ENCODE assay signal across 38 mouse cellular contexts in the genomic region with DNA sequence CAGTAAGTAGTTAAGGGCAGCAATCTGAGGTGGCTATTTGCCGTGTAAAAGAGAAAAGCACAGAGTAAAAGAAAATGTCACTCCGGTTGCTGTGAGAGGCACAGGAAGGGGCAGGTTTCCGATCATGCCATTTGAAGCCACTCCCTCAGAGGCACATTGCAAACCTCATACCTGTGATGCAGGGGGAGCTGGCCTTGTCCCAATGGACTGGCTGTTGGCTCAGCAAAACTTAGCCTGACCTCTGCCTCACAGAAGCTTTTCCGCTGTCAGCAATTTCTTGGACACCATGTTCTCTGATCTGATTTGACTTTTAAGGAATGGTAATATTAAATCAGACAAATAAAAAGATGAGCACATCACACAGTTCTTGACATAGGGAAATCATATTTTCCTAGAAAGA. TPM values are rescaled to one million over a fixed set of nuclear protein-coding genes. Genes with fewer than 3 reads are reported as not detected.
DNase-seq lines count a peak whose midpoint lies in the region; ATAC-seq lines count a peak whose summit lies in the region.
"Had no signal": no experiment of that assay in that cellular context is flagged by ENCODE, and none has a peak within 500 bp of the region (broad histone marks: within the 10 kb centered on the region; RNA-seq: fewer than 3 reads in every experiment).

No protein-coding gene starts in this region.

- no peak overlapping the region for H3K27ac ChIP-seq in kidney, embryonic 15.5 days
- H3K27ac ChIP-seq: embryonic facial prominence, embryonic 10.5 days; embryonic facial prominence, embryonic 15.5 days; forebrain, embryonic 12.5 days; heart, adult 2 months; hindbrain, embryonic 12.5 days; hindbrain, postnatal 0 days; kidney, postnatal 0 days; liver, embryonic 14.5 days; stomach, postnatal 0 days had no signal

- H3K36me3 ChIP-seq in kidney, embryonic 15.5 days = no peaks in the 10 kb centered on the region
- H3K36me3 ChIP-seq: embryonic facial prominence, embryonic 10.5 days; embryonic facial prominence, embryonic 15.5 days; forebrain, embryonic 12.5 days; hindbrain, embryonic 12.5 days had no signal

- peak; percentile 18 for DNase-seq in adrenal gland, adult 2 months
- DNase-seq in adrenal gland, postnatal 25 days = no peak
- peak; percentile 15 for DNase-seq in heart, postnatal 4 days
- no peak for DNase-seq in heart, adult 8-10 months (ENCODE audit: low spot score)
- DNase-seq in kidney, adult 8-10 months = peak; percentile 23 to 71
- peak; percentile 1 for DNase-seq in kidney, postnatal 14 days
- no peak for DNase-seq in layer of hippocampus, postnatal 25 days (ENCODE audit: extremely low spot score in 1 of 2, low spot score in 1 of 2)
- DNase-seq: cerebellum, adult 8-10 months; cerebellum, postnatal 25 days; forebrain, postnatal 0 days; heart, adult 2 months; layer of hippocampus, postnatal 36 days; left cerebral cortex, postnatal 4 days; lung, adult 2 months; lung, postnatal 14 days; right cerebral cortex, adult 18-20 months; right cerebral cortex, postnatal 4 days; thymus, adult 18-20 months; thymus, postnatal 25 days had no signal

- WGBS in kidney, embryonic 15.5 days = 48% methylated on average over 4 of the region's 4 CpGs

- H3K4me3 ChIP-seq in kidney, embryonic 15.5 days (replicated peaks) = no peak overlapping the region
- H3K4me3 ChIP-seq: embryonic facial prominence, embryonic 10.5 days; embryonic facial prominence, embryonic 15.5 days; forebrain, embryonic 12.5 days; heart, adult 2 months; hindbrain, embryonic 12.5 days had no signal

- ATAC-seq in kidney, embryonic 15.5 days (replicated peaks; ENCODE audit: low FRiP score) = no peak
- ATAC-seq: hindbrain, postnatal 0 days; midbrain, embryonic 16.5 days; Patski had no signal

- no peaks in the 10 kb centered on the region for H3K27me3 ChIP-seq in kidney, embryonic 15.5 days
- H3K27me3 ChIP-seq: embryonic facial prominence, embryonic 15.5 days; forebrain, embryonic 12.5 days; hindbrain, embryonic 12.5 days; Patski had no signal

- H3K9me3 ChIP-seq in kidney, embryonic 15.5 days (replicated peaks) = no peaks in the 10 kb centered on the region
- H3K9me3 ChIP-seq: embryonic facial prominence, embryonic 10.5 days; embryonic facial prominence, embryonic 15.5 days; forebrain, embryonic 12.5 days; hindbrain, embryonic 12.5 days had no signal

- H3K4me1 ChIP-seq in kidney, embryonic 15.5 days = no peaks in the 10 kb centered on the region
- H3K4me1 ChIP-seq: embryonic facial prominence, embryonic 10.5 days; embryonic facial prominence, embryonic 15.5 days; forebrain, embryonic 12.5 days; hindbrain, embryonic 12.5 days had no signal

- no peak overlapping the region for H3K4me2 ChIP-seq in kidney, embryonic 15.5 days
- H3K4me2 ChIP-seq: embryonic facial prominence, embryonic 15.5 days; forebrain, embryonic 12.5 days; hindbrain, embryonic 12.5 days; midbrain, embryonic 11.5 days had no signal

- H3K9ac ChIP-seq in kidney, embryonic 15.5 days = no peak overlapping the region
- H3K9ac ChIP-seq: embryonic facial prominence, embryonic 15.5 days; forebrain, embryonic 12.5 days; forebrain, postnatal 0 days; hindbrain, embryonic 12.5 days; liver, embryonic 14.5 days had no signal

RNA-seq across cellular contexts. Expression of gene Tnni3k, which starts 52.4 kb away (rescaled TPM):
- total RNA-seq in adrenal gland, adult 2 months (2021) = not detected
- polyA plus RNA-seq in adrenal gland, adult 2 months (2012; rRNA removed) = not detected in 2 replicates
- total RNA-seq in adrenal gland, postnatal 25 days (2021) = not detected in 2 replicates
- 100 to 1,000 TPM; 116 to 120 TPM for total RNA-seq in heart, postnatal 4 days (2021)
- 10 to 100 TPM; 76.5 to 95.0 (median 90.9) TPM for total RNA-seq in heart, adult 8-10 months (2022)
- polyA plus RNA-seq in kidney, embryonic 15.5 days (2015; fragmentation: Nextera tagmentation; extraction: Ambion mirVana) = not detected in 2 replicates
- total RNA-seq in layer of hippocampus, postnatal 25 days (2021) = under 1 TPM; 0.12 to 0.20 TPM
- total RNA-seq: gastrocnemius, adult 8-10 months; gastrocnemius, postnatal 4 days; hindbrain, postnatal 0 days; left cerebral cortex, postnatal 4 days; megakaryocyte, adult 5-6 weeks; MEL; neutrophil, adult 5-6 weeks had no signal
- polyA plus RNA-seq: embryonic facial prominence, embryonic 10.5 days; embryonic facial prominence, embryonic 15.5 days; forebrain, embryonic 12.5 days; kidney, postnatal 0 days; liver, embryonic 14.5 days; neural tube, embryonic 11.5 days; Patski; spleen, adult 2 months had no signal

Comparison
In these comparisons a context has a peak if more than half of its experiments do, and no peak if none do; other contexts are left out.
1. DNase-seq: peak in adrenal gland, adult 2 months (single experiment), heart, postnatal 4 days (single experiment), kidney, adult 8-10 months (2 of 2) and kidney, postnatal 14 days (single experiment); none in adrenal gland, postnatal 25 days (single experiment), heart, adult 8-10 months (single experiment) and layer of hippocampus, postnatal 25 days (0 of 2).
2. RNA of gene Tnni3k, which starts 52.4 kb away (total RNA-seq): 116 to 120 TPM in heart, postnatal 4 days and 76.5 to 95.0 TPM in heart, adult 8-10 months; 0.12 to 0.20 TPM in layer of hippocampus, postnatal 25 days, not detected in adrenal gland, adult 2 months and not detected in adrenal gland, postnatal 25 days; every median in the first group is over 10 times any median in the second.